Mouse (Mus musculus) gastrocnemius, postnatal 36 days (tissue): ENCODE results near the gene Shq1. TPM values are rescaled to one million over a fixed set of nuclear protein-coding genes. Genes with fewer than 3 reads are reported as not detected.
A peak's percentile ranks its signal among the peaks of the same experiment; 100 is the strongest.

Experiments
- DNase-seq, 2 experiments: peaks; one replicate each; pipeline ENCODE4 v3.0.0; 2022
- intact Hi-C: fragments of 180-260 bp; cut with DNase I; formaldehyde crosslinking; loops from one replicate; pipeline ENCODE4 v1.15.1; 2025
- total RNA-seq, 2 experiments: library from RNA; stranded (reverse); gene quantifications; 2 replicates each; pipeline ENCODE4 v1.2.3; 2021

Gene Shq1
- total RNA-seq, 2 experiments from 2014 or later = 1.5 to 1.8 TPM

- intact Hi-C loops = loop anchor here (5.0 kb wide), 1 partner anchor 266 kb away; no protein-coding TSS in a partner anchor
- no peak for DNase-seq
Observed at GRCm38 (mm10) chr6:100610897-100611575, 59.9 kb downstream of the Shq1 start.

- DNase-seq = no peak
- intact Hi-C loops = loop anchor here (5.0 kb wide), 1 partner anchor 267 kb away; no protein-coding TSS in a partner anchor
Observed at GRCm38 (mm10) chr6:100610182-100610581, 60.8 kb downstream of the Shq1 start.

- intact Hi-C loops = loop anchor here (2.0 kb wide), 1 partner anchor 38 kb away; no protein-coding TSS in a partner anchor
Observed at GRCm38 (mm10) chr6:100609256-100609655, 61.7 kb downstream of the Shq1 start.

GRCm38 (mm10) chr6:100608429-100608828 is 62.5 kb downstream of the Shq1 start:
- DNase-seq = no peak

More at GRCm38 (mm10) chr6:100609256-100609655, 61.7 kb downstream of the Shq1 start:
- no peak for DNase-seq

GRCm38 (mm10) chr6:100606805-100607204 is 64.2 kb downstream of the Shq1 start:
- DNase-seq = no peak
- intact Hi-C loops = no loop called here

More at GRCm38 (mm10) chr6:100608429-100608828, 62.5 kb downstream of the Shq1 start:
- intact Hi-C loops = loop anchor here (2.0 kb wide), 1 partner anchor 38 kb away; no protein-coding TSS in a partner anchor

- no peak for DNase-seq
- intact Hi-C loops = no loop called here
Observed at GRCm38 (mm10) chr6:100603702-100604101, 67.3 kb downstream of the Shq1 start.

GRCm38 (mm10) chr6:100601634-100602033 is 69.3 kb downstream of the Shq1 start:
- intact Hi-C loops = no loop called here
- DNase-seq = no peak

GRCm38 (mm10) chr6:100593857-100594256 is 77.1 kb downstream of the Shq1 start:
- DNase-seq = no peak
- intact Hi-C loops = no loop called here

- intact Hi-C loops = no loop called here
Observed at GRCm38 (mm10) chr6:100592991-100593390, 78.0 kb downstream of the Shq1 start.

GRCm38 (mm10) chr6:100590602-100591001 is 80.4 kb downstream of the Shq1 start:
- intact Hi-C loops = no loop called here

More at GRCm38 (mm10) chr6:100592991-100593390, 78.0 kb downstream of the Shq1 start:
- DNase-seq = no peak

GRCm38 (mm10) chr6:100588876-100589275 is 82.1 kb downstream of the Shq1 start:
- no peak for DNase-seq
- intact Hi-C loops = no loop called here

More at GRCm38 (mm10) chr6:100590602-100591001, 80.4 kb downstream of the Shq1 start:
- DNase-seq = no peak

- intact Hi-C loops = no loop called here
- no peak for DNase-seq
Observed at GRCm38 (mm10) chr6:100586758-100587157, 84.2 kb downstream of the Shq1 start.

- intact Hi-C loops = no loop called here
Observed at GRCm38 (mm10) chr6:100581951-100582350, 89.0 kb downstream of the Shq1 start.

GRCm38 (mm10) chr6:100581056-100581455 is 89.9 kb downstream of the Shq1 start:
- intact Hi-C loops = no loop called here
- no peak for DNase-seq

More at GRCm38 (mm10) chr6:100581951-100582350, 89.0 kb downstream of the Shq1 start:
- DNase-seq = no peak

- DNase-seq = no peak
- intact Hi-C loops = no loop called here
Observed at GRCm38 (mm10) chr6:100577590-100577989, 93.4 kb downstream of the Shq1 start.

- DNase-seq = no peak
- intact Hi-C loops = no loop called here
Observed at GRCm38 (mm10) chr6:100576171-100576570, 94.8 kb downstream of the Shq1 start.

- intact Hi-C loops = no loop called here
Observed at GRCm38 (mm10) chr6:100566774-100567173, 104.2 kb downstream of the Shq1 start.

GRCm38 (mm10) chr6:100564516-100564915 is 106.4 kb downstream of the Shq1 start:
- no peak for DNase-seq
- intact Hi-C loops = no loop called here

More at GRCm38 (mm10) chr6:100566774-100567173, 104.2 kb downstream of the Shq1 start:
- no peak for DNase-seq

- DNase-seq = peak; percentile 22 to 45
- intact Hi-C loops = no loop called here
Observed at GRCm38 (mm10) chr6:100563552-100564341, 107.2 kb downstream of the Shq1 start.

- intact Hi-C loops = no loop called here
- DNase-seq = no peak
Observed at GRCm38 (mm10) chr6:100562719-100563551, 108.0 kb downstream of the Shq1 start.
